Mouse (Mus musculus) left cerebral cortex, postnatal 25 days (tissue): ENCODE data around the gene Adcy3. TPM values are rescaled to one million over a fixed set of nuclear protein-coding genes. Genes with fewer than 3 reads are reported as not detected.

Experiments
- DNase-seq, 2 experiments: peaks; one replicate each; pipeline ENCODE4 v3.0.0; 2022; ENCODE audit warnings: low spot score in 2 of 2, mixed read lengths in 1 of 2
- intact Hi-C: fragments of 180-260 bp; cut with DNase I; formaldehyde crosslinking; loops from one replicate; pipeline ENCODE4 v1.15.1; 2025
- total RNA-seq, 2 experiments: library from RNA; stranded (reverse); gene quantifications; 2 replicates each; pipeline ENCODE4 v1.2.3; 2021

The Adcy3 gene
- total RNA-seq, 2 experiments from 2014 or later = 52.4 to 54.1 TPM

GRCm38 (mm10) chr12:4178839-4179238 is 45.9 kb downstream of the Adcy3 start:
- intact Hi-C loops = no loop called here

GRCm38 (mm10) chr12:4179671-4180233 is 46.8 kb downstream of the Adcy3 start:
- intact Hi-C loops = no loop called here
- DNase-seq = no peak

More at GRCm38 (mm10) chr12:4178839-4179238, 45.9 kb downstream of the Adcy3 start:
- no peak for DNase-seq

DNA sequence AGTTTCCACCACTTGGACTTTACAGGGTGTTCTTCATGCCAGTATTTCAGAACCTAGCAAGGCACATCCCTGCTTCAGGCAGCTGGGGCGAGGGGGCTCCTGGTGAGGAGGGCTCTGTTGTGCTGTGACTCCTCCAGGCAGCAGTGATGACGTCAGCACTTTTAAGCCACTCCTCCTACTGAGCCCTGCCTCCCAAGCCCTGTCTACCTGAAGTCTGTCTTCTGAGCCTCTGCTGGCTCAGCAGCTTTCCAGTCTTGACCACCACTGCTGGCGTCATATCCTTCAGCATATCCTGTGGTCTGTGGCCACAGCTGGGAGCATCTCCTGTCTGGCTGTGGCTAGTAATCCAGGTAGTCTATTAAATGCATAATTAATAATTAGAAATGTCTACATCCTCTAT is 47.6 kb downstream of the Adcy3 start:
- no peak for DNase-seq
- intact Hi-C loops = no loop called here

- no peak for DNase-seq
- intact Hi-C loops = no loop called here
Observed at GRCm38 (mm10) chr12:4184648-4185047, 51.7 kb downstream of the Adcy3 start.

DNA sequence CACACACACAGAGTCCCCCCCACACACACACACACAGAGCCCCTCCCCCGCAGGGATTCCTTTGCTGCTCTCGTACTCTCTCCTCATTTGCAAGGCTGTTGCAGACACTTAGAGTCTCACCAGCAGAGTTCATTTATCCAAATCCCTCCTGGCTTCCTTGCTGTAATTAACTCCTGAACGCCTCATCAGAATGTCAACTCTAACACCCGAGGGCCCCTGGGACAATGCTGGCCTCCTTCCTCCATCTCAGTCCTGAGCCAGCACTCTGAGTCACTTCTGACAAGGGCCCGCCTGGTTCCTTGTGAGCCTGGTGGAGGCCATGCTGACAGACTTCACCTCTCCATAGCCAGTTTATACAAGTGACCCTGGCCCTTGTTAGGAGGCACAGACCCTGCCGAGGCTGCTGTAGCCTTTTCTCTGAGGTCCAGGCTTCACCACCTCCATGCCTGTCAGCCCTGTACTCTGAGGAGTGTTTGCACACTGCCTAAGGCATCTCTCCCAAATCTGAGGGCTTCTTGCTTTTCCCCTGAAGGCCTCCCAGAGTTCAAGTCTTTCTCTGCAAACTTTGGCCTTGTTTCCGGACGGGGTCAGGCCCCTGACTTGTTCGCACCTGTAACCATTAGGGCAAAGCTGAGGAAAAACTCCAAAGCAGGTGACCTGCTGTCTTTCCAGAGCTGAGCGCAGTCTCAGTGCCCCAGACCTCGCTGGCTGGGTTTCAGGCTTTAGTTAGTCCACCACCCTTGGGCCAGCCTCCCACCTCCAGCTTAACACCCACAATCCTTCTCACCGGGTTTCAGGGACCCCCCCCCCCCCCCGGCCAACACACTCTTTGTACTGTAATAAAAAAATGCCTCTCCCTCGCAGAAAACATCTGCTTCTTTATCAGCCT is 55.5 kb downstream of the Adcy3 start:
- intact Hi-C loops = no loop called here
- no peak for DNase-seq

- intact Hi-C loops = no loop called here
- DNase-seq = no peak
Observed at GRCm38 (mm10) chr12:4189060-4189447, 56.2 kb downstream of the Adcy3 start.

DNA sequence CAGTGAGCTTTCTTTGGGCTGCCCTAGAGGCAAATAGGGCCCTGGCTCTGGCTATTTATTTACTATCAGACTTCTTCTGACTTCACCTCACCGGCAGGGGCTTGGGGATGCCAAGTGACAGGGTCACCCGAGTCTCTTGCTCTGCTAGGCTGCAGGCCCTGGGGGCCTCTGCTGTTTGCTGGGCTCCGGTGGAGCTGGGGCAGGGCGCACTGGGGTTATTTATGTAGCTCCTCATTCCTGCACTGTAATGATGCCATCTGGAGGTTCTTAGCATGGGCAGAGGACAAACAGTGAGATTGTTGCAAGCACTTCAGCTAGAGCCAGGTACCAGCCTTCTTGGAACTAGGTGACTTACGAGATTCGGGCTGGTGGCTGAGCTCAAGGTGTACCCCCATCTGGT is 59.6 kb downstream of the Adcy3 start:
- no peak for DNase-seq
- intact Hi-C loops = no loop called here

GRCm38 (mm10) chr12:4193025-4193740 is 60.3 kb downstream of the Adcy3 start:
- intact Hi-C loops = no loop called here

DNA sequence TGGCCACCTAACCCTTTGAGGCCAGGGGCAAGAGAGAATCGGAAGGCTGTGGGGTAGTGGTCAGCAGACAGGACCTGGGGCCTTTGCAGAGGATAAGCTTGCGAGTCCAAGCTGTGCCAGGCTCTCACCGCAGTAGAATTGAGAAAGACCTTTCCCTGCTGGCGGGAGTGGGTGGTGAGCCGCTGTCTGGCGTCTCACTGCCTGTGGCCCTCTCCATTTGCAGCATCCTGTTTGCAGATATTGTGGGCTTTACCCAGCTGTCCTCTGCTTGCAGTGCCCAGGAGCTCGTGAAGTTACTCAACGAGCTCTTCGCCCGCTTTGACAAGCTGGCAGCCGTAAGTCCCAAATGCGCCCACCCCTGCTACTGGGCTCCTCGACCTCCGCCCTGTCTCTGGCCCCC is 61.7 kb downstream of the Adcy3 start:
- intact Hi-C loops = no loop called here
- DNase-seq = peak; percentile 35 to 82

More at GRCm38 (mm10) chr12:4193025-4193740, 60.3 kb downstream of the Adcy3 start:
- DNase-seq = no peak

- intact Hi-C loops = no loop called here
- no peak for DNase-seq
Observed at GRCm38 (mm10) chr12:4198702-4199101, 65.8 kb downstream of the Adcy3 start.

DNA sequence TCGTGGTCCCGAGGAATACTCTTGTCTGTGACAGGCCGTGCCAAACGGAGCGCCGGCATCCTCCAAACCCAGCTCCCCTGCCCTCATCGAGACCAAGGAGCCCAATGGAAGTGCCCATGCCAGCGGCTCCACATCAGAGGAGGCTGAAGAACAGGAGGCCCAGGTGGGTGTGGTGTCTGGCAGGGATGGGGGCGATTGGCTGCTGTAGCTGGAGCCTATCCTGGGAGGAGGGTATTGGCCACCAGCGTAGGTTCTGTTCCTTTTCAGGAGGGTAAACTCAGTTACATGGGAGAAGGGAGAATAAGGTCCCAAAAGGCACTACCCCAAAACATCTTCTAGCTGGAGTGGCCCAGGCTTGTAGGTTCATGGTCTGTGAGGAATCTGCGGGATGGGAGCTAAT is 66.4 kb downstream of the Adcy3 start:
- DNase-seq = no peak

DNA sequence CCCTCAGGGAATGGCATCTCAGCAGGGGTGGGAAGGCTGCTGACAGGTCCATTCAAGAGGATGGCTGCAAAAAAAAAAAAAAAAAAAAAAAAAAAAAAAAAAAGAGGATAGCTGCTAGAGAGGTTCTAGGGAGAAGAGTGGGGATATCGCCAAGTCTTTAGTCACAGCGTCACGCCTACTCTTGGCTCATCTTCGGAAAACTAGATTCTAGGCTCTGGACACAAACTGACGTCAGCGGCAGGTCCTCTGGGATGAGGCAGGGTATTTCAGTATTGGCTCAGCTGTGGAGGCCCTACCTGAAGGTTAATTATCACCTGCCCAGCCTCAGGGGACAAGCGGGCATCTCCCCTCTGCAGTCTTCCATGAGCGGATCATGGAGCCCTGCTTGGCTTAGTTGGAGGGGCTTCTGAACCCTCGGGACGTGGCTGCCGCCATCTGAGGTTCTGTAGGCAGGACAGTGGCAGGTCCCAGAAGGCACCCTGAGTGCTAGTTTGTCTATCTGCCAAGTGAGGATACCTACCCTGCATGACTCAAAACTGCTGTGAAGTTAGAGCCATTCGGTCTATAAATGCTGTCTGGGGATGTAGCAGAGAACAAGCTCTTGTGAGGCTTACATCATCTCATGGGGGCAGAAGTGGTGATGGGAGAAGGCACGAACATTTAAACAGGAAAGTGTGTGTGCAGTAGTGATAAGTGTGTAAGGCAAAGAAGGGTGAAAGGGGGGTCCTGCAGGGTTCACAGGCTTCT is 68.7 kb downstream of the Adcy3 start:
- intact Hi-C loops = no loop called here
- peak; percentile 62 to 93 for DNase-seq

More for the DNA sequence above, 66.4 kb downstream of the Adcy3 start:
- intact Hi-C loops = no loop called here

- DNase-seq = no peak
- intact Hi-C loops = no loop called here
Observed at GRCm38 (mm10) chr12:4202206-4202605, 69.3 kb downstream of the Adcy3 start.

GRCm38 (mm10) chr12:4206106-4206505 is 73.2 kb downstream of the Adcy3 start:
- no peak for DNase-seq
- intact Hi-C loops = loop anchor here (5.0 kb wide), 2 partner anchors 74 to 279 kb away; partner anchors contain the start of gene Adcy3

DNA sequence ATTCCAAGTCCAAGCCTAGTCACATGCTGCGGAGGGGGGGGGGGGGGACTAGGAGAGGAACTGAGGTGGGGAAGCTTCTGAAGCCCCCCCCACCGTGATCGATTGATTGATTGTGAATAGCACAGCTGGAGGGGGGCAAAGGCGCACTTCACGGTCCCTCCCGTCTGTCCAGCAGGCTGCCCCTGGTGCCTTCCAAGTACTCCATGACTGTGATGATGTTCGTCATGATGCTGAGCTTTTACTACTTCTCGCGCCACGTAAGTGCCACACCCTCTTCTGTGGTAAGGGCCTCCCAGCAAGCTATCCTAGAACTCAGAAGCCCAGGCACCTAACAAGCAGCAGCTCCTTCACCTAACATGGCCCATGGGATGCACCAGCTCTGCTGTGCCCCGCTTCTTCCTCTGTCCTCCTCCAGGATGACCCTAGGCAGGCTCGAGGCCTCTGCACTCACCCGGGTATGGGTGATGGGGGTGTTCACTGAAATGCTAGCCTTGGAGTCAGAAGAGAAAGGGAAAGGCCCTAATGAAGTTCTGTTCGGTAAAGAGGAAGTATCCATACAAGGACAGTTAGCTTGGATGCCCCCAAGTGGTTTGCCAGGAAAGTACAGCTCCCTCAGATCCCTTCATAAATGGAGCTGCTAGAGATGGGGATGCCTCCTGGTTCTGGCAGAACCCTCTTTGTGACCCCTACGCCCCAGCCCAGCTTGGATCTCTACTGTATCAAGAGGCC is 75.7 kb downstream of the Adcy3 start:
- DNase-seq = peak; percentile 68 to 82
- intact Hi-C loops = loop anchor here (2.0 to 5.0 kb wide), 3 partner anchors 76 to 281 kb away; partner anchors contain the start of gene Adcy3

DNA sequence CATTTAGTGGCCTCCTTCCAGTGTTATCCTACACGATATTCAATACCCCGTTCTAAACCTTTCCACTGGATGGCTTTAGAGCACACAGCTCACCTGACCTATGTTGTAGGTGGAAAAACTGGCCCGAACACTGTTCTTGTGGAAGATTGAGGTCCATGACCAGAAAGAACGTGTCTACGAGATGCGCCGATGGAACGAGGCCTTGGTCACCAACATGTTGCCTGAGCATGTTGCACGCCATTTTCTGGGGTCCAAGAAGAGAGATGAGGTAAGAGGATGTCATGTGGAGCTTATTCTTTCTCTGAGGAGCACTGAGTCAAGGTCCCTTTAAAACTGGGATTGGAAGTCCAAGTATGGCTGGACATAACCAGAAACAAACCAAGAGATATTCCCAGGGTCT is 76.3 kb downstream of the Adcy3 start:
- no peak for DNase-seq
- intact Hi-C loops = loop anchor here (2.0 to 5.0 kb wide), 3 partner anchors 77 to 282 kb away; partner anchors contain the start of gene Adcy3

DNA sequence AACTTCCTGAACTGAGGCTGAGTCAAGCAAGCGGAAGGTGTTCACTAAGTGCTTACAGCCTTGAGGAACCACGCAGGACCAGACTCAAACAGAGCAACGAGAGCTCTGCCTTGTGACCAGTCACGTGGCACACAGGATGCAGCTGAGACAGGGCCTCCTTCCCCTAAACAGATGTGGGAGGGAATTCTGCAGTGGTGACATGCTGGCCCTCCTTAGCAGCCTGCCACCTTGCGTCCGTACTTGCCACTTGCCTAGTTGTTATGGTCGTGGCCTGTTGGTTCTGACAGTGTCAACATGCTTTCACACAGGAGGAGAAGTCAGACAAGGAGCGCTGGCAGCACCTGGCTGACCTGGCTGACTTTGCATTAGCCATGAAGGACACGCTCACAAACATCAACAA is 78.3 kb downstream of the Adcy3 start:
- intact Hi-C loops = no loop called here
- peak in 1 of 2 experiments; percentile 30 for DNase-seq

GRCm38 (mm10) chr12:4212908-4213307 is 80.0 kb downstream of the Adcy3 start:
- intact Hi-C loops = no loop called here
- no peak for DNase-seq

DNA sequence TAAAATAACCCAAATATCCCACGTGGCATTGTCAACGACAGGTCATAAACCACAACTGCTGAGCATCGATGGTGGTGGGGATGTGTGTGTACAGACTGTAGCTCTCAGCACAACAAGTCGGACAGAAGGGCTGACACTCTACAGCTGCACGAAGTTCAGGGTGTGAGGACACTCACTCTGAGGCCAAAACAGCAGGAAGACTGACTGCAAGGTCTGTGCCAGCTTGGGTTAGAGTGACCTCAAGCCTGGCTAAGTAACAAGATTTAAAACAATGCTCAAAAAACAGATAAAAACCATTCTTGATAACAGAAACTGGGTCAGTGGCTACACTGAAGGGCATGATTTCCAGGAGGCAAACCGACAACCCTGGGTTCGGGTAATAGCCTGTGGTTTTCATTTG is 97.3 kb downstream of the Adcy3 start:
- intact Hi-C loops = loop anchor here (5.0 kb wide), 1 partner anchor 317 kb away; no protein-coding TSS in a partner anchor
- DNase-seq = no peak
